Mouse (Mus musculus) layer of hippocampus, adult 9-11 months (tissue): Measurements from ENCODE around the gene Flot1.
"Not testable (repeated sequence)": the region's sequence is repeated elsewhere in the genome, so short reads cannot be mapped to it uniquely, and the experiment has no call there.

ENCODE experiments used
- DNase-seq: peaks from one replicate; pipeline ENCODE4 v3.0.0; 2022

The Flot1 gene

GRCm38 (mm10) chr17:35837487-35837886 is 14.5 kb downstream of the Flot1 start:
- no peak for DNase-seq

GRCm38 (mm10) chr17:35838122-35838544 is 15.1 kb downstream of the Flot1 start, which contains the start of gene Tubb5:
Gene Tubb5 (minus strand): TSS chr17:35838306.
- DNase-seq, result peak; percentile 98

- DNase-seq, result no peak
Measured at GRCm38 (mm10) chr17:35838570-35838969, 15.5 kb downstream of the Flot1 start.

- DNase-seq, result not testable (repeated sequence)
Measured at GRCm38 (mm10) chr17:35839002-35839401, 16.0 kb downstream of the Flot1 start.

GRCm38 (mm10) chr17:35840561-35840960 is 17.5 kb downstream of the Flot1 start:
- DNase-seq, result no peak

GRCm38 (mm10) chr17:35841076-35841950 is 18.3 kb downstream of the Flot1 start, which contains the start of gene Mdc1:
Gene Mdc1 (plus strand): TSS chr17:35841515.
- DNase-seq, result peak; percentile 100

- no peak for DNase-seq
Measured at GRCm38 (mm10) chr17:35842006-35842405, 19.0 kb downstream of the Flot1 start.

- DNase-seq, result no peak
Measured at GRCm38 (mm10) chr17:35843514-35843913, 20.5 kb downstream of the Flot1 start.

GRCm38 (mm10) chr17:35848112-35848511 is 25.1 kb downstream of the Flot1 start:
- peak; percentile 62 for DNase-seq

GRCm38 (mm10) chr17:35850974-35851373 is 27.9 kb downstream of the Flot1 start:
- DNase-seq, result no peak

GRCm38 (mm10) chr17:35859371-35859770 is 36.3 kb downstream of the Flot1 start:
- DNase-seq, result no peak

- DNase-seq, result no peak
Measured at GRCm38 (mm10) chr17:35859835-35860234, 36.8 kb downstream of the Flot1 start.

GRCm38 (mm10) chr17:35860831-35861197 is 37.8 kb downstream of the Flot1 start:
- no peak for DNase-seq

- DNase-seq, result peak; percentile 86
Measured at GRCm38 (mm10) chr17:35861198-35861857, 38.3 kb downstream of the Flot1 start, which contains the start of gene Nrm. Gene Nrm (plus strand): TSS chr17:35861318.

GRCm38 (mm10) chr17:35864832-35865353 is 41.9 kb downstream of the Flot1 start:
- DNase-seq, result no peak

GRCm38 (mm10) chr17:35865481-35866280 is 42.7 kb downstream of the Flot1 start, which contains the start of gene Ppp1r18:
Gene Ppp1r18 (plus strand): TSS chr17:35865593.
- peak; percentile 21 for DNase-seq

GRCm38 (mm10) chr17:35866281-35866831 is 43.3 kb downstream of the Flot1 start:
- DNase-seq, result no peak

GRCm38 (mm10) chr17:35866911-35867890 is 44.2 kb downstream of the Flot1 start:
- DNase-seq, result no peak

- DNase-seq, result peak; percentile 31
Measured at GRCm38 (mm10) chr17:35868165-35868820, 45.3 kb downstream of the Flot1 start.

- DNase-seq, result no peak
Measured at GRCm38 (mm10) chr17:35868961-35869345, 45.9 kb downstream of the Flot1 start.
